Mouse (Mus musculus) olfactory bulb, adult 2 months (tissue): ENCODE data around the gene Rps28.

Experiments used
- CTCF ChIP-seq: fragments of 200-500 bp; IDR thresholded peaks from 2 replicates; pipeline ENCODE4 v1.5.1; 2012; ENCODE audit warnings: low read depth, mild to moderate bottlenecking, low read length, moderate library complexity; ENCODE audit not compliant: insufficient read depth
- POLR2A ChIP-seq: fragments of 200-500 bp; IDR thresholded peaks from 2 replicates; pipeline ENCODE4 v1.6.1; 2012; ENCODE audit warnings: mild to moderate bottlenecking, low read depth, low read length, moderate library complexity; ENCODE audit not compliant: insufficient read depth

DNA sequence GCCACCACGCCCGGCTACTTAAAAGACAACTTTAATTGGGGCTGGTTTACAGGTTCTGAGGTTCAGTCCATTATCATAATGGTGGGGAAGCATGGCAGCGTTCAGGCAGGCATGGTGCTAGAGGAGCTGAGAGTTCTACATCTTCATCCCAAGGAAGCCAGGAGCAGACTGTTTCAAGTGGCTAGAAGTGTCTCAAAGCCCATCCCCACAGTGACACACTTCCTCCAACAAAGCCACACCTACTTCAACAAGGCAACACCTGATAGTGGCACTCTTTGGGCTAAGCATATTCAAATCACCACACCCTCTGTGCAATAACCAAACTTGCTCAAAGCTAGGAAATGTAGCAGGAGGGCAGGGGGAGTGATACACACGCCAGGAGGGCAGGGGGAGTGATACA is 20.2 kb downstream of the Rps28 start:
- TF ChIP-seq CTCF (no peak), POLR2A (no peak)
